Mouse (Mus musculus) CH12.LX (cell line): ENCODE measurements around the gene Cnot8. TPM values are rescaled to one million over a fixed set of nuclear protein-coding genes. Genes with fewer than 3 reads are reported as not detected.

Experiments
- DNase-seq: peaks from one replicate; pipeline ENCODE4 v3.0.0-alpha.2; 2013; ENCODE audit errors: extremely low read depth
- H3K27ac ChIP-seq: 2 replicates; pipeline ENCODE4 v1.5.1; 2012; ENCODE audit warnings: low read depth, mild to moderate bottlenecking, control low read depth, moderate library complexity; ENCODE audit not compliant: insufficient read depth
- H3K27me3 ChIP-seq: replicated peaks from 2 replicates; pipeline ENCODE3; 2012; ENCODE audit warnings: inconsistent platforms
- H3K36me3 ChIP-seq, 2 experiments: replicated peaks in 1 of 2; 2 replicates each; pipeline versions ENCODE3 to v1.6.1; 2012; ENCODE audit warnings: inconsistent platforms in 1 of 2, low read length in 1 of 2, mild to moderate bottlenecking in 1 of 2, mixed read lengths in 1 of 2, moderate library complexity in 1 of 2; ENCODE audit not compliant: control insufficient read depth in 1 of 2, insufficient read depth in 1 of 2
- H3K4me1 ChIP-seq, 2 experiments: 2 replicates each; pipeline ENCODE4 v1.6.1; 2012; ENCODE audit warnings: inconsistent platforms in 1 of 2, moderate library complexity in 1 of 2; ENCODE audit not compliant: insufficient read depth in 2 of 2, control insufficient read depth in 1 of 2
- H3K4me2 ChIP-seq: 2 replicates; pipeline ENCODE4 v1.6.1; 2012; ENCODE audit warnings: low read depth, mild to moderate bottlenecking, control low read depth; ENCODE audit not compliant: poor library complexity, insufficient read depth, severe bottlenecking
- H3K4me3 ChIP-seq, 3 experiments: fragments of 150-350 bp in 1 of 3; sonication (generic) in 1 of 3; replicated peaks in 1 of 3; 2 replicates each; pipeline versions ENCODE3 to v1.5.1; 2011 to 2012; ENCODE audit warnings: low read depth in 2 of 3, low read length in 2 of 3, mild to moderate bottlenecking in 2 of 3, moderate library complexity in 2 of 3, control low read depth in 1 of 3, improper control_type of control experiment in 1 of 3, inconsistent platforms in 1 of 3, mixed read lengths in 1 of 3; ENCODE audit not compliant: poor library complexity in 1 of 3
- H3K79me2 ChIP-seq: replicated peaks from 2 replicates; pipeline ENCODE4 v1.6.1; 2012; ENCODE audit warnings: mild to moderate bottlenecking, moderate library complexity; ENCODE audit not compliant: control insufficient read depth, poor library complexity, insufficient read depth, severe bottlenecking; ENCODE audit errors: extremely low read depth
- H3K9ac ChIP-seq: 2 replicates; pipeline ENCODE4 v1.6.1; 2012; ENCODE audit warnings: low read depth, mild to moderate bottlenecking, control low read depth, moderate library complexity; ENCODE audit not compliant: insufficient read depth
- H3K9me3 ChIP-seq: replicated peaks from 2 replicates; pipeline ENCODE3; 2012; ENCODE audit warnings: low read length, inconsistent platforms, mixed read lengths
- BHLHE40 ChIP-seq: IDR thresholded peaks from 2 replicates; pipeline ENCODE4 v1.6.1; 2011; ENCODE audit warnings: mild to moderate bottlenecking, low read depth, low read length, improper control_type of control experiment
- CTCF ChIP-seq, 2 experiments: IDR thresholded peaks in 1 of 2; conservative IDR thresholded peaks in 1 of 2; 2 replicates each; pipeline ENCODE4 v1.5.1; 2011 to 2012; ENCODE audit warnings: low read depth in 2 of 2, low read length in 2 of 2, improper control_type of control experiment in 1 of 2, inconsistent platforms in 1 of 2, mild to moderate bottlenecking in 1 of 2, moderate library complexity in 1 of 2
- ELF1 ChIP-seq: IDR thresholded peaks from 2 replicates; pipeline ENCODE4 v1.6.1; 2014; ENCODE audit warnings: low read depth, mild to moderate bottlenecking, inconsistent platforms, low read length, improper control_type of control experiment
- EP300 ChIP-seq: IDR thresholded peaks from 2 replicates; pipeline ENCODE4 v1.6.1; 2011; ENCODE audit warnings: low read length, improper control_type of control experiment
- HCFC1 ChIP-seq: IDR thresholded peaks from 2 replicates; pipeline ENCODE4 v1.6.1; 2012; ENCODE audit warnings: low read depth, mild to moderate bottlenecking, inconsistent platforms, low read length, improper control_type of control experiment
- IRF4 ChIP-seq: IDR thresholded peaks from 2 replicates; pipeline ENCODE4 v1.6.1; 2014; ENCODE audit warnings: low read depth, mild to moderate bottlenecking, inconsistent platforms, low read length, improper control_type of control experiment
- KAT2A ChIP-seq: IDR thresholded peaks from 2 replicates; pipeline ENCODE4 v1.6.1; 2012; ENCODE audit warnings: low read length, improper control_type of control experiment, inconsistent platforms; ENCODE audit not compliant: insufficient replicate concordance
- MYC ChIP-seq: IDR thresholded peaks from 2 replicates; pipeline ENCODE4 v1.6.1; 2011; ENCODE audit warnings: low read depth, mild to moderate bottlenecking, improper control_type of control experiment, low read length
- NELFE ChIP-seq: IDR thresholded peaks from 2 replicates; pipeline ENCODE4 v1.6.1; 2011; ENCODE audit warnings: low read depth, low read length, improper control_type of control experiment
- RCOR1 ChIP-seq: conservative IDR thresholded peaks from 2 replicates; pipeline ENCODE4 v1.6.1; 2012; ENCODE audit warnings: low read depth, mild to moderate bottlenecking, inconsistent platforms, low read length, improper control_type of control experiment
- SMC3 ChIP-seq: IDR thresholded peaks from 2 replicates; pipeline ENCODE4 v1.6.1; 2011; ENCODE audit warnings: low read depth, low read length, improper control_type of control experiment
- dilution Hi-C: fragments of 300-500 bp; cut with MboI; formaldehyde crosslinking; loops from 2 replicates; pipeline ENCODE4 v1.14.3; 2020; ENCODE audit warnings: low sequenced_read_pairs; ENCODE audit not compliant: extremely low pct_unique_long_range_greater_than_20kb, extremely low pct_ligation_motif_present
- in situ Hi-C: fragments of 300-500 bp; cut with MboI; formaldehyde crosslinking; loops from 3 replicates; pipeline ENCODE4 v1.14.3; 2019; ENCODE audit warnings: low sequenced_read_pairs, low pct_ligation_motif_present, low pct_unique_long_range_greater_than_20kb, mixed read lengths
- polyA plus RNA-seq: library from polyadenylated mRNA; unstranded; fragments of >175 nt; gene quantifications from 2 replicates; pipeline ENCODE4 v1.2.1, GENCODE M21; 2012; ENCODE audit warnings: low read depth; ENCODE audit not compliant: insufficient read length
- total RNA-seq, 2 experiments: library from RNA; depleted of rRNA; stranded (reverse); fragments of 300-350 nt in 1 of 2; fragments of >200 nt in 1 of 2; gene quantifications; 2 replicates each; pipeline ENCODE4 v1.2.3; 2012 to 2014

The Cnot8 gene
- total and polyA plus RNA-seq, 3 experiments, result 90.2 to 134 (median 91.9) TPM

- no peak for DNase-seq
- Histone ChIP-seq H3K4me1 (peaks cover 9 to 25% of the 10 kb centered on the region in 2 experiments), H3K9ac (no peak overlapping the region)
- in situ Hi-C loops, result no loop called here
- TF ChIP-seq KAT2A, result no peak
- no peak for TF ChIP-seq IRF4
- no peak for TF ChIP-seq NELFE
- no peak for TF ChIP-seq BHLHE40
- TF ChIP-seq SMC3, result no peak
- TF ChIP-seq, all 38 proteins: peak for 0
- Histone ChIP-seq H3K79me2 (no peaks in the 10 kb centered on the region), H3K36me3 (no peaks in the 10 kb centered on the region), H3K4me3 (no peak overlapping the region), H3K27ac (no peak overlapping the region), H3K27me3 (no peaks in the 10 kb centered on the region), H3K9me3 (no peaks in the 10 kb centered on the region), H3K4me2 (no peak overlapping the region)
- dilution Hi-C loops, result no loop called here
Measured at GRCm38 (mm10) chr11:58095561-58095960, 8.4 kb upstream of the Cnot8 start.

- Histone ChIP-seq H3K9me3 (no peaks in the 10 kb centered on the region), H3K4me3 (no peak overlapping the region), H3K27ac (no peak overlapping the region), H3K79me2 (no peaks in the 10 kb centered on the region), H3K9ac (no peak overlapping the region), H3K36me3 (no peaks in the 10 kb centered on the region), H3K27me3 (no peaks in the 10 kb centered on the region), H3K4me2 (no peak overlapping the region), H3K4me1 (peaks cover 9 to 25% of the 10 kb centered on the region in 2 experiments)
- dilution Hi-C loops (no loop called here), in situ Hi-C loops (no loop called here)
- no peak for DNase-seq
- TF ChIP-seq RCOR1, result no peak
- peak; percentile 12; the same call in 1 of the 2 replicates for TF ChIP-seq MYC
- TF ChIP-seq IRF4, result peak; percentile 56; the same call in 1 of the 2 replicates
- TF ChIP-seq CTCF (conservative IDR thresholded peaks at IDR 0.05 in 1 of 2, IDR thresholded peaks at IDR 0.05 in 1 of 2; ENCODE audit: low read depth in 2 of 2, low read length in 2 of 2), result no peak
- 0 out of 2 replicates have a peak, but pooled peaks have one; percentile 15 for TF ChIP-seq BHLHE40
- TF ChIP-seq ELF1, result no peak
- TF ChIP-seq, all 38 proteins: peak for 3
Measured at GRCm38 (mm10) chr11:58096160-58096559, 7.8 kb upstream of the Cnot8 start.

DNA sequence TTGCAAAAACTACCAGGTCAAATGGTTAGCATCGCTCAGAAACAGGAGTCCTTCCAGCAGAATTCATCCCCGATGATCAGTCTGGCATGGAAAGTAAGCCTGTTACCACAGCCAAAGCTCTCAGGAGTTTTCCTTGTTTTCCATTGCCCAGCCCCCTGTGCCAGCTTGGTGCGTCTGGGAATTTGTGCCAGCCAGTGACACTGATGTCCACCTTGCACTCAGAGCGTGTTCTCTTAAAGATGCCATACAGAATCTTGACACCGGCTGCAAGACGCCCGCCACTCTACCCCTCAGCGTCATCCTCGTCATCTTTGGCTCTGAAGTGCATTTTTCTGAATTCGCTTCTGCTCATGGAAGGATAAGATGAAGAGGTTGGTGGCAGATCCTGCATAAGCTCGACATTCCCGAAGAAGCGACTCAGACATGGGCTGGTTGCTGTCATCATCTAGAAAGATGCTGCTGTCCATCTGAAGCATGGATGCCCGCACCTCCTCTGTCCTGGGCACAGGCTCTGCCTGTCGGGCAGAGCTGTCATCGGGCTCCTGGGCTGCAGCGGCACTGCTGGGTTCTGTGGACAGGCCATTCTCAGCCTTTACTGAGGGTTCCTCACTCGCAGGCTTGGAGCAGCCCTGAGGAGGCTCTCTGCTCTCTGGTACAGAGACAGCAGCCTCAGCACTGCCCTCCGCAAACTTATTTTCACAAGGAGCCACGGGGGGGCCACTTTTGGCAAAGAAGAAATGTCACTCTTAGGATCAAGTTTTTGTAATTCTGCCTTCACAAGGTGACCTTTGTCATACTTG is 6.9 kb upstream of the Cnot8 start:
- Histone ChIP-seq H3K9me3 (no peaks in the 10 kb centered on the region), H3K36me3 (no peaks in the 10 kb centered on the region), H3K4me2 (peak overlapping the region; percentile 77), H3K4me1 (peaks cover 9 to 33% of the 10 kb centered on the region in 2 experiments), H3K4me3 (peak overlapping the region in 2 of 3 experiments; percentile 31 to 55), H3K79me2 (no peaks in the 10 kb centered on the region), H3K27ac (no peak overlapping the region), H3K9ac (no peak overlapping the region), H3K27me3 (no peaks in the 10 kb centered on the region)
- dilution Hi-C loops (no loop called here), in situ Hi-C loops (no loop called here)
- TF ChIP-seq CTCF (conservative IDR thresholded peaks at IDR 0.05 in 1 of 2, IDR thresholded peaks at IDR 0.05 in 1 of 2; ENCODE audit: low read depth in 2 of 2, low read length in 2 of 2) (no peak), EP300 (0 out of 2 replicates have a peak, but pooled peaks have one; percentile 0), HCFC1 (no peak)
- no peak for DNase-seq
